Mouse (Mus musculus) liver, embryonic 13.5 days (tissue): ENCODE data around the gene St3gal2. TPM values are rescaled to one million over a fixed set of nuclear protein-coding genes. Genes with fewer than 3 reads are reported as not detected.
A peak's percentile ranks its signal among the peaks of the same experiment; 100 is the strongest.

Experiments
- ATAC-seq: fragments of 200-750 bp; cut with Nextera tagmentation; 2 replicates; pipeline ENCODE4 v1.8.0; 2017; ENCODE audit warnings: low read depth, mild to moderate bottlenecking, moderate number of reproducible peaks, moderate library complexity
- DNase-seq: peaks from one replicate; pipeline ENCODE4 v3.0.0; 2022
- H3K27ac ChIP-seq: fragments of 300-500 bp; sonication (generic); 2 replicates; pipeline ENCODE4 v1.5.1; 2015; ENCODE audit warnings: moderate library complexity, mild to moderate bottlenecking, inconsistent platforms
- H3K27me3 ChIP-seq: fragments of 300-500 bp; sonication (generic); 2 replicates; pipeline ENCODE4 v1.6.1; 2015; ENCODE audit warnings: mild to moderate bottlenecking, inconsistent platforms
- H3K36me3 ChIP-seq: fragments of 300-500 bp; sonication (generic); 2 replicates; pipeline ENCODE4 v1.6.1; 2015; ENCODE audit warnings: mild to moderate bottlenecking, inconsistent platforms
- H3K4me1 ChIP-seq: fragments of 300-500 bp; sonication (generic); replicated peaks from 2 replicates; pipeline ENCODE4 v1.6.1; 2015; ENCODE audit warnings: inconsistent platforms
- H3K4me2 ChIP-seq: fragments of 300-500 bp; sonication (generic); 2 replicates; pipeline ENCODE4 v1.6.1; 2015; ENCODE audit warnings: inconsistent platforms, mild to moderate bottlenecking, moderate library complexity
- H3K4me3 ChIP-seq: fragments of 300-500 bp; sonication (generic); replicated peaks from 2 replicates; pipeline ENCODE4 v1.5.1; 2015; ENCODE audit warnings: mild to moderate bottlenecking, inconsistent platforms
- H3K9ac ChIP-seq: fragments of 300-500 bp; sonication (generic); 2 replicates; pipeline ENCODE4 v1.6.1; 2015; ENCODE audit warnings: mild to moderate bottlenecking, inconsistent platforms
- H3K9me3 ChIP-seq: fragments of 300-500 bp; sonication (generic); replicated peaks from 2 replicates; pipeline ENCODE4 v1.6.1; 2016; ENCODE audit warnings: inconsistent platforms
- WGBS: fragments of 180-500 bp; shearing (Covaris S2); methylation state at CpG from one replicate; pipeline ENCODE4 v1.1.7; 2015; ENCODE audit not compliant: insufficient replicate concordance; 5-methylcytosine and 5-hydroxymethylcytosine counted together
- polyA plus RNA-seq: library from polyadenylated mRNA; unstranded; fragments of >200 nt; fragmentation: Nextera tagmentation; extraction: Ambion mirVana; gene quantifications from 2 replicates; pipeline ENCODE4 v1.2.1, GENCODE M21; 2015

The St3gal2 gene
- polyA plus RNA-seq, 1 experiment from 2014 or later = 21.0 TPM

DNA sequence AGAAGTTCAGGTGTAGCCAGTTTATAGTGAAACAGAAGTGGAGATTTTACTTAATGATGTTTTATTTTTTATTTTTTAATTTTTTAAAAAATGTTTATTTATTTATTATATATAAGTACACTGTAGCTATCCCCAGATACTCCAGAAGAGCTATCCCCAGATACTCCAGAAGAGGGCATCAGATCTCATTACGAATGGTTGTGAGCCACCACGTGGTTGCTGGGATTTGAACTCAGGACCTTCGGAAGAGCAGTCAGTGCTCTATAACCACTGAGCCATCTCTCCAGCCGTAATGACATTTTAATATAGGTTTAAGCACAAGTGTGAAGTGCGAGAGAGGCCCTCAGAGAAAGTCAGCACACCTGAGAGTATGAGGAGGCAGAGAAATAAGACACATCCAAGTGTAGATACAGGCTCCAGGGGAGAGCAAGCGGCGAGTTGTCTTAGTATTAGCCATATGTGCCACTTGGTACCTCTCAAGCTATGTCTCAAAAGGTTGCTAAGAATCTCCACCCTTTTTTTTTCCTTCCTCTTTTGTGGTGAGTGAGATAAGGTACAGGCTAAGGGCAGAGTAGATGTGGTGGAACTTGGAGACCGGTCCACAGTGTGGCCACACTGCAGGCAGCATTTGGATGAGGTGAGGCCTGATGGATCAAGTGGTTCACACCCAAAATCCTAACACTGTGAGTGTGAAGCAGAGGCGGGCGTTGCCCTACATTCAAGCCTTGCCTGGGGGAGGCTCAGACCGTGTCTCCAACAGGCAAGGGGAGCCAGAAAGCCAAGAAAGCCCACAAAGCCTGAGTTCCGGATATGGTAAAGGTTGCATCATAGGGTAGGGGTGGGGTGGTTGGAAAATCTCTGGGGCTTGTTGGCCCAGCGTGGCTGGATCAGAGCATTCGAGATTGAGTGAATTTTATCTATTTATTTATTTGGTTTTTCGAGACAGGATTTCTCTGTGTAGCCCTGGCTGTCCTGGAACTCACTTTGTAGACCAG lies 7.8 kb upstream of the St3gal2 start:
- no peaks in the 10 kb centered on the region for H3K36me3 ChIP-seq
- whole genome bisulfite sequencing = 38% methylated on average over 15 of the region's 15 CpGs
- ATAC-seq (peak; percentile 82), DNase-seq (no peak)
- H3K27ac ChIP-seq = peak overlapping the region; percentile 60; the same call in 1 of the 2 replicates
- peak overlapping the region; percentile 24; the same call in 1 of the 2 replicates for H3K9ac ChIP-seq
- H3K4me1 ChIP-seq = peaks cover 13% of the 10 kb centered on the region
- H3K4me2 ChIP-seq = no peak overlapping the region
- H3K4me3 ChIP-seq = no peak overlapping the region
- H3K27me3 ChIP-seq = no peaks in the 10 kb centered on the region
- no peaks in the 10 kb centered on the region for H3K9me3 ChIP-seq

DNA sequence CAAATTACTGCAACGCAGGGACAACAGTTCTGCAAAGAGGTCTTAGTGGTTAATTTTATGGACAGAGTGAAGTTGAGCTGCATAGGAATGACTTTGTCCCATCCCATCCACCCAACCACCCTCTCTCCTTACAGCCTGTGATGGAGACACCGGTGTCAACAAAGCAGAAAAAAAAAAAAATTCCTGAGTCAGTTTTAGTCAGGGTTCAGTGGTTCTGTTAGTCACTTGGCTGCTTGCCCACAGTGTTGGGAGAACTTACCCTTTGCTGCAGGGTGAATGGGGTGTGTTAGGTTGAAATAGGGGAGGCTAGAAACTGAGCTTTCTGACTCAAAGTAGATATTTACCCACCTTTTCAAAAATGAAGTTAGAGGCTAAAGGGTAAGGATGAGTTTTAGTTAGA lies 2.3 kb upstream of the St3gal2 start:
- ATAC-seq (no peak), DNase-seq (no peak)
- Histone ChIP-seq H3K27ac (no peak overlapping the region), H3K27me3 (no peaks in the 10 kb centered on the region), H3K4me2 (no peak overlapping the region), H3K4me3 (no peak overlapping the region), H3K36me3 (peaks cover under 1% of the 10 kb centered on the region; the same call in 1 of the 2 replicates), H3K4me1 (peaks cover 43% of the 10 kb centered on the region), H3K9me3 (no peaks in the 10 kb centered on the region), H3K9ac (no peak overlapping the region)
- 65% methylated on average over 2 of the region's 2 CpGs for WGBS

- Histone ChIP-seq H3K9me3 (no peaks in the 10 kb centered on the region), H3K4me1 (peaks cover 49% of the 10 kb centered on the region), H3K4me3 (no peak overlapping the region), H3K4me2 (no peak overlapping the region), H3K9ac (no peak overlapping the region), H3K27me3 (no peaks in the 10 kb centered on the region), H3K27ac (no peak overlapping the region), H3K36me3 (peaks cover 6% of the 10 kb centered on the region)
- no peak for DNase-seq
- 81% methylated on average over 11 of the region's 11 CpGs for WGBS
- no peak for ATAC-seq
Observed at GRCm38 (mm10) chr8:110918027-110918426, 1.7 kb upstream of the St3gal2 start.

DNA sequence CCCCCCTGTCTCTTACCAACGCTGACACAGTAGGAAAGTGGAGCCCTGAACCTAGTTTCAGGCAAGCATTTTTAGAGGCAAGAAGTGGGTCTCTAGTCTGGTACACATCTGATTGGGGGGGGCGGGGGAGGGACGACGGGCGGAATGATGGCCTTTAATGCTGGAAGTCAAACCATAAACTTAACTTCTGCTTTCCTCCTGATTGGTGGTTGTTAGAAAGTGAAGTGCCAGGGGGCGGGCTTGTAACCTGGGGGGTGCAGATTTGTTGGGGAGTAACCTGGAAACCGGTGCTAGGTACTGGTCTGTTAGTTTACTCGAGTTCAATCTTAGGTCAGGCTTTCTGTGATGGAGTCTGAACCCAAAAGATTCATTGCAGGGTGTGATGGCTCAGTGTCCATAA lies 1.3 kb upstream of the St3gal2 start:
- DNase-seq = no peak
- WGBS = 56% methylated on average over 8 of the region's 8 CpGs
- H3K9me3 ChIP-seq = no peaks in the 10 kb centered on the region
- H3K9ac ChIP-seq = peak overlapping the region; percentile 97; the same call in 1 of the 2 replicates
- H3K4me1 ChIP-seq = peaks cover 53% of the 10 kb centered on the region
- no peak overlapping the region for H3K4me2 ChIP-seq
- no peak overlapping the region for H3K4me3 ChIP-seq
- no peak overlapping the region for H3K27ac ChIP-seq
- H3K36me3 ChIP-seq = peaks cover 10% of the 10 kb centered on the region
- H3K27me3 ChIP-seq = no peaks in the 10 kb centered on the region
- ATAC-seq = no peak

DNA sequence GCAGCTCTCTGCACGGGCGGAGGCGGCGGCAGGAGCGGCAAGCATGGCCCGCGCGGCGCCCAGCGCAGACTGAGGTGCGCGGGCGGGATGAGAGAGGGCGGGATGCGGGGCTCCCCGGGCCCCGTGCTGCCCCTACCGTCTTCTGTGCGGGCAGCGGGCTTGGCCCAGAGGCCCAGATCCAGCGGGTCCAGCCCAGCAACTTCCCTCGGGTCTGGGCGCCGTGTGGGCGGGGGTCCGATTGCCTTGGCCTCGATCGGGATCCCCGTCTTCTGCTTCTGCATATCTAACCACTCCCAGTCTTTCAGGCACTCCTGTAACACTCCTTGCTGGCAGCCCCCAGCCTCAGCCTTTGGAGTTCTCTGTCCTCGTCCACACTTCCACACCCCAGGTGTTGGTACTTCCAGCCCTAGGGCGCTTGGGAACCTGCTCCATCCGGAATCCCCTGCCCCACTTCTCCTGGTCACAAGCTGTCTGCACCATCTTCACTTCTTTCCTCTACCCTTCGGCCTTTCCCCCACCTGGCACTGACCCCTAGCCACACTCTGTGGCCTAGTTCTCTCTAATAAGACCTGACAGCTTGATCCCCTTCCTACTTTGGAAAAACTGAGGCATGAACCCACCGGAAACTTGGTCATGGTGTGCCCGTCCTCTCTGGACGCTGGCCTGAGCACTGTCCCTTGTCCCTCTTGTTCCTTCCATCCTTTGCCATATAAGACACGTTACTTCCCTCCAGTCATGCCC lies 480 bp downstream of the St3gal2 start:
- peak overlapping the region; percentile 93 for H3K4me3 ChIP-seq
- WGBS = 4% methylated on average over 27 of the region's 37 CpGs
- no peak for DNase-seq
- peak overlapping the region; percentile 95 for H3K27ac ChIP-seq
- peak overlapping the region; percentile 78 for H3K4me2 ChIP-seq
- peaks cover 21% of the 10 kb centered on the region for H3K36me3 ChIP-seq
- no peaks in the 10 kb centered on the region for H3K9me3 ChIP-seq
- H3K9ac ChIP-seq = peak overlapping the region; percentile 97
- peak; percentile 10 for ATAC-seq
- peaks cover 71% of the 10 kb centered on the region for H3K4me1 ChIP-seq
- no peaks in the 10 kb centered on the region for H3K27me3 ChIP-seq

- no peak for DNase-seq
Observed at GRCm38 (mm10) chr8:110920773-110921277, 1.1 kb downstream of the St3gal2 start.

DNA sequence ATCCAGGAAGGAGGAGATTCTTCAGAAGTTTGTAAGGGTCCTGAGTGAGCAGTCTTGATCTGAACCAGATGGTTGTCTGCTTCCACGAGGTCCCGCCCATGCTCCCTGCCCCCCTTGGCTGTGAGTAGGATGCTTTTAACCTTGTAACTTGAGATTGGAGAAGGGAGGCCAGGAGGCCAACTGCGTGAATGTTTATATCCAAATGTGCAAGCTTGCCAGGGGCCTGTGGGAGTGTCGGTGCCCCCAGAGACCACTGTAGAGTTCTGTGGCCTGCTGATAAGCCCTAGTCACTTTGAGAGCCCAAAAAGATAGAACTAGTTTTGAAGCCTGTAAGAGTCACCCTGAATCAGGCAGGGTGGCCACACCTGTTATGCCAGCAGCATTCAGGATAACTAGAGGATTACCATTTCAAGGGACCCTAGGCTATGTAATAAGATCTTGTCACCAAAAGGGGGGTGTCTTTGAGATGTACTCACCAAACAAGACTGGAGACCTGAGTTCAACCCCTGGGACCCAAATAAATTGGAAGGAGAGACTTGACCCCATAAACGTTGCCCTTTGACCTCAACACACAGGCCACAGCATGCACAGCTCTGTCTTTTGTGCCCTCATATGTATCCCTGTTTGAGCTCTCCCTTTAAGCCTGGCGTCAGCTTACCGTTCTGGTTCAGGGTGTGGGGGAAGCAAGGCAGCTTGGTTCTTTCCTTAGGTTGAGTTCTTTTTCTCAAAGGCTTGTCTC lies 1.9 kb downstream of the St3gal2 start:
- 24% methylated on average over 7 of the region's 7 CpGs for WGBS
- Histone ChIP-seq H3K9ac (peak overlapping the region; percentile 97), H3K27me3 (no peaks in the 10 kb centered on the region), H3K27ac (peak overlapping the region; percentile 95), H3K4me1 (peaks cover 85% of the 10 kb centered on the region), H3K36me3 (peaks cover 23% of the 10 kb centered on the region), H3K4me2 (peak overlapping the region; percentile 78), H3K4me3 (peak overlapping the region; percentile 93), H3K9me3 (no peaks in the 10 kb centered on the region)
- peak; percentile 82 for ATAC-seq
- peak; percentile 87 for DNase-seq

More at GRCm38 (mm10) chr8:110920773-110921277, 1.1 kb downstream of the St3gal2 start:
- peaks cover 23% of the 10 kb centered on the region for H3K36me3 ChIP-seq
- no peak for ATAC-seq
- H3K4me2 ChIP-seq = peak overlapping the region; percentile 78
- peak overlapping the region; percentile 93 for H3K4me3 ChIP-seq
- peaks cover 77% of the 10 kb centered on the region for H3K4me1 ChIP-seq
- 46% methylated on average over 3 of the region's 3 CpGs for WGBS
- no peaks in the 10 kb centered on the region for H3K9me3 ChIP-seq
- no peaks in the 10 kb centered on the region for H3K27me3 ChIP-seq
- H3K27ac ChIP-seq = peak overlapping the region; percentile 95
- H3K9ac ChIP-seq = peak overlapping the region; percentile 97

DNA sequence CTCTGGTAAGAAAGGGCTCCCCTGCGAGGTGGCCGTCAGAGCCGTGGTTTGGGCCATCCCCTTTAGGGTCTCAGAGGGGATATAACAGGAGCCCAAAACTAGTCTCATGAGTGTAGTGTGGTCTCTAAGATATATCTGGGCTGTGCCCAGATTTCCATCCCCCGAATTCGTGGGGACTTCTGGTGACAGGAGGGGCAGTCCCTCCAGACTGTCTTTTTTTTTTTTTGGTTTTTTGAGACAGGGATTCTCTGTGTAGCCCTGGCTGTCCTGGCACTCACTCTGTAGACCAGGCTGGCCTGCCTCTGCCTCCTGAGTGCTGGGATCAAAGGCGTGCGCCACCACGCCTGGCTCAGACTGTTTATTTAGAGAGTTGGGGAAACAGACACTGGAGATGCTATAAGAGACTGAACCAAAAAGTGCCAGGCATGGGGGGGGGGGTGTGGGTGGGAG lies 6.0 kb downstream of the St3gal2 start:
- Histone ChIP-seq H3K9me3 (no peaks in the 10 kb centered on the region), H3K4me3 (no peak overlapping the region), H3K27me3 (no peaks in the 10 kb centered on the region), H3K9ac (peak overlapping the region; percentile 33; the same call in 1 of the 2 replicates), H3K4me2 (peak overlapping the region; percentile 32), H3K4me1 (peaks cover 100% of the 10 kb centered on the region), H3K27ac (peak overlapping the region; percentile 96), H3K36me3 (peaks cover 28% of the 10 kb centered on the region)
- ATAC-seq (no peak), DNase-seq (no peak)
- WGBS = 64% methylated on average over 8 of the region's 8 CpGs

GRCm38 (mm10) chr8:110926690-110927089 lies 7.0 kb downstream of the St3gal2 start:
- H3K36me3 ChIP-seq = peaks cover 29% of the 10 kb centered on the region
- peak overlapping the region; percentile 65 for H3K9ac ChIP-seq
- DNase-seq (no peak), ATAC-seq (no peak)
- 40% methylated on average over 5 of the region's 5 CpGs for WGBS
- no peaks in the 10 kb centered on the region for H3K27me3 ChIP-seq
- no peaks in the 10 kb centered on the region for H3K9me3 ChIP-seq
- no peak overlapping the region for H3K4me3 ChIP-seq
- peak overlapping the region; percentile 96 for H3K27ac ChIP-seq
- peaks cover 100% of the 10 kb centered on the region for H3K4me1 ChIP-seq
- H3K4me2 ChIP-seq = peak overlapping the region; percentile 32

GRCm38 (mm10) chr8:110928435-110928834 lies 8.7 kb downstream of the St3gal2 start:
- Histone ChIP-seq H3K4me2 (peak overlapping the region; percentile 74), H3K27me3 (no peaks in the 10 kb centered on the region), H3K27ac (peak overlapping the region; percentile 96), H3K36me3 (peaks cover 19% of the 10 kb centered on the region), H3K4me3 (peak overlapping the region; percentile 40), H3K9ac (peak overlapping the region; percentile 65), H3K4me1 (peaks cover 100% of the 10 kb centered on the region), H3K9me3 (no peaks in the 10 kb centered on the region)
- 23% methylated on average over 7 of the region's 7 CpGs for WGBS
- ATAC-seq = no peak
- no peak for DNase-seq
